Mouse (Mus musculus) kidney, adult 9 months (tissue): ENCODE measurements around the gene Gm49342.
A peak's percentile ranks its signal among the peaks of the same experiment; 100 is the strongest.

Source experiments
- DNase-seq: peaks from one replicate; pipeline ENCODE4 v3.0.0; 2022

Gene Gm49342

DNA sequence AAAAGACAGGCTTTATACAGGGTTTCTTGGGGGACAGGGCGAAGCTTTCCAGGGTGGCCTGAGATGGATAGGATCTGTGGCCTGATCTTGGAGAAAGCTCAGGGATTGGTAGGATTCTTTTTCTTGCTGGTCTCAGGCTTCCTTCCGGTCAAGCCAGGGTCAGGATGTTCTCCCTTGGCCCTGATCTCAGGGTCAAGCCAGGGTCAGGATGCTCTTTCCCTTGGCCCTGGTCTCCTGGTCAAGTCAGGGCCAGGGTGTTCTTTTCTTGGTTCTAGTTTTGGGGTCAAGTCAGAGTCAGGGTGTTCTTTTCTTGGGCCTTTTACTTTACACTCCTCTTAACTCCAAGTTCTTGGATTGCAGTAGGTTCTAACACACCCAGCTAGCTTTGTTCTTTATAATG, 43.4 kb downstream of the Gm49342 start:
- peak; percentile 65 for DNase-seq

DNA sequence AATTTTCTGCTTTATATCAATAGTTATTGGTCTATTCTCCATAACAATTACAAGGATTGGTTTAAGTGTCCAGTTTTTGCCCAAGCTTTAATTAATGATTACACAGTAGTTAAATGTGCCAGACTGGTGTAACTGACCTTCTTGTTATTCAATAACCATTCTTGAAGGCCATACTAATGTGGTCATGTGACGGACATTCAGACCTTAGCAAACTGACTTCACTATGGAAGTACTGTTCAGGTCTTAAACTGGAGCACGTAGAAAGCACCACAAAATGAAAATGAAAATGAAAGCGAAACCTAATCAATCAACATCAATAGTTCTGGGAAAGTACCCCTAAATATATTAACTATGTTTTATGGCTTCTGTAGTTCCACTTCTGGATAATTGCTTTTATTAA, 46.7 kb downstream of the Gm49342 start:
- DNase-seq, result peak; percentile 88

DNA sequence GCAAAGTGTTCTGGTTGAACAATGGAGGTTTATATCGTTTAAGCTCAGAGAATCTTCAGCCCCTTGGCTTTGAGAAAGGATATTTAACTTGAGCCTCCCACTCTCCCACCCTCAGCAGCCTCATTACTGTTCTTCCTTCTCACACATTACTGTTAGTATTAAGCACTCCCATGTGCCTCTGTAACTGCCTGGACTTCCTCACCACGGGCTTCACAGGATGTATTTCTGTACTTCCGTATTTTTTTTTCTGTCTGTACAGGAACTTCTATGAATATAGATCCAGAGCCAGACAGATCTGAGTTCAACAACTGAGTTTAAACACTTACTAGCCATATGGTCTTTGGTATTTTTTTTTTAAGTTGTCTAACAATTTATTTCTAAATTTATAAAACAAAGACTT, 52.8 kb downstream of the Gm49342 start:
- DNase-seq, result no peak

GRCm38 (mm10) chr14:50997999-50998666, 53.8 kb downstream of the Gm49342 start:
- DNase-seq, result peak; percentile 79

DNA sequence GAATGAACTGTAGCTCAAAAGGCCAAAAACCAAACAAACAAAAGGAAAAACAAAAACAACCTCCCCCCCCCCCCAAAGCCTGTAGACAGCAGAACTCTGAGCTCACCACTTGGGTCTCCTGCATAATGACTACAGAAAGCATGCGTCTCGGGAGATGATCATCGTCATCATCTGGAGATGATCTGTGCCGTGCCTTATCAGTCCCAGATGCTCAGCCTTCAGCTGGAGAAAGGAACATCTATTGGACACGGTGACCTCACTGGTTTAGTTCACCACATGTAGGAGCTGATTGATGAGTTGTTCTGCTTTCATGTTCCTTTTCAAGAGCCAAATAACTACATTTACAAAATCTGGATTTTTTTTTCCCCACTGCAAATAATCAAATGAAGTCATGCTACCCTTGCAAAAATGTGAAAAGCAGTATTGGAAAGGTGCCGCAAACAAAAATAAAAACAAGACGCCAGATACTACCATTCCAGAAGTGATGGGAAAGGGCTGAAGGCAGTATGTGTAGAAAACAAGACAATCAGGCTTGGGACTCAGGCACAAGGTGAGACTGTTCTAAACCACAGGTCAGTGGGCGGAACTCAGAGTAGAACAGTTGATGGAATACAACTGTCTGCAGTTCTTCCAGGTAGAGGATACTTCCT, 63.0 kb downstream of the Gm49342 start, which contains the start of gene Rnase10:
TSS of gene Rnase10 (plus strand) at position 600 of the 650 bp plus-strand sequence.
- no peak for DNase-seq

- peak; percentile 50 for DNase-seq
These were observed 63.8 kb downstream of the Gm49342 start for GRCm38 (mm10) chr14:51007914-51008713.

- DNase-seq, result no peak
These were observed 64.5 kb downstream of the Gm49342 start for GRCm38 (mm10) chr14:51008781-51009180.

DNA sequence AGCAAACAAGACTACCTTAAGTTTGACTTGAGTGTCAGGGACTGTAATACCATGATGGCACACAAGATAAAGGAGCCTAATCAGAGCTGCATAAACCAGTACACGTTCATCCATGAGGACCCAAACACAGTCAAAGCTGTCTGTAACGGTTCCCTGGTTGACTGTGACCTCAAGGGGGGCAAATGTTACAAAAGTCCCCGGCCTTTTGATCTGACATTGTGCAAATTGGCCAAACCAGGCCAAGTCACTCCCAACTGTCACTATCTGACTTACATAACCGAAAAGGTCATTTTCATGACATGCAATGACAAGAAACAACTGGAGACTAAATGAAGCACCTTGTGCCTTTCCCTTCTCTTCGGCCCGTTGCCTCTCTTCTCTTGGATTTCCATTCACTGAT, 65.3 kb downstream of the Gm49342 start:
- no peak for DNase-seq
